Mouse (Mus musculus) CD8-positive naive resting alpha-beta T cell, adult 2 months (primary cell): ENCODE data around the gene Alcam.

Source experiments
- DNase-seq, 2 experiments: peaks; one replicate each; pipeline ENCODE4 v3.0.0; 2022; ENCODE audit warnings: low read depth in 2 of 2, low spot score in 2 of 2

Gene Alcam

GRCm38 (mm10) chr16:52453971-52454514 is at the start of gene Alcam:
Alcam (minus strand) TSS chr16:52454074.
- DNase-seq = peak; percentile 17 to 39

DNA sequence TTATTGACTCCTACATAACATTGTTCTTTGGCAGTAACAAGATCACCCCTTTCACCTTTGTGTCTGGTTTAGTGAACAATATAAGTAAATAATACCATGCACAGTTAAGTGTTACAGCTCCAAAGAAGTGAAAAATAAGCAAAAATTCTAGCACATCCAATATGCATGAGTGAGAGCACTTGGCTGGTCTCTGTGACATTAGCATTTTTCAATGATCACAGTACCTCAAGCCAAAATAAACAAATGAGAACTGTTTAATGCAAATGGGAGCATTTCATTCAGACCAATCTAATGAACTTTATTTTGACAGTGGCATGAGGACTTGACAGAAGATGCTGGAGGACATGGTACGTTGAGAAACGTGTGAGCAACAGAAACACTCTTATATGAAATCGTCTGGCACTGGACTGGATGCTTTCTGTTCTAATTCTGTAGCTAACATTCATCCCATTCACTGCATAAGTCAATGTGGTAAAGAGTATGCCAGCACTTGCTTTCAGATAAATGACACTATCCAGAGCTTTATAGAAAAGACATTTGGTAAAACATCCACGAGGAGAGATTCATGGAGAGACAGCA is 45.0 kb upstream of the Alcam start:
- DNase-seq = no peak

GRCm38 (mm10) chr16:52490542-52490941 is 36.7 kb upstream of the Alcam start:
- DNase-seq = no peak

DNA sequence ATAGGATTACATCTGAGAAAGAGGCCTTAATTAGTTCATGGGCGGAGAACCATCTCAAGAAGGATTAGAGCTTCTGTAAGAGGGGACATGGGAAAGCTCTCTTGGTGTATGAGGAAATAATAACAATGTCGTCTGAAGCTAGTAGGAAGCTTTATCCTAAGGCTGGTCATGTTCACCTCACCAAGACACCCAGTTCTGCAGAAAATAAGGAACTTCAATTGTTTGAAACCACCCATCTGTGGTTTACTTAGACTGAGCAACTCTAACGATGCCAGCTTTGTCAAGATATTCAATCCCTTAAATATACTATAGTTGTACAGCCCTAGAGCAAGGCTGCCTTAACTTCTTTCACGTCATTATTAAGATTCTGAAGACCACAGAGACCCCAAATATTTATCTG is 20.4 kb upstream of the Alcam start:
- no peak for DNase-seq

- no peak for DNase-seq
These were observed 19.2 kb upstream of the Alcam start for GRCm38 (mm10) chr16:52473089-52473488.

DNA sequence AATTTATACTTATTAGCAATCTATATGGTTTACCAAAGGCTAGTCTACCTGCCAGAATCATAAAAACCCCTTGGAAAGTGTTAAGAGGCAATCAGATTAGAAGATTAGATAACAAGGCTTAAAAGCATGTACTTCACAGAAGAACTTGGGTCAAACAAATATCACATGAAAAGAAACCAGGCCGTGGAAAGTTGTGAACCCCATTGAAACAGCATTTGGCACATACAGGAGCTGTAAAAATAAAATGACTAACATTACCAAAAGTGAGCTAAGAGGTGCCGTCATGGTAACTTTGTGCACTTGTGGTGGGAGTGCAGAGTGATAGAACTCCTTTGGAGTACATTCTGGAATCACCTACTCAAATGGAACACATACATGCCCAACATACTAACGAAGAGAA is 18.8 kb upstream of the Alcam start:
- DNase-seq = no peak

GRCm38 (mm10) chr16:52472059-52472458 is 18.2 kb upstream of the Alcam start:
- DNase-seq = no peak

GRCm38 (mm10) chr16:52470881-52471280 is 17.0 kb upstream of the Alcam start:
- DNase-seq = no peak

DNA sequence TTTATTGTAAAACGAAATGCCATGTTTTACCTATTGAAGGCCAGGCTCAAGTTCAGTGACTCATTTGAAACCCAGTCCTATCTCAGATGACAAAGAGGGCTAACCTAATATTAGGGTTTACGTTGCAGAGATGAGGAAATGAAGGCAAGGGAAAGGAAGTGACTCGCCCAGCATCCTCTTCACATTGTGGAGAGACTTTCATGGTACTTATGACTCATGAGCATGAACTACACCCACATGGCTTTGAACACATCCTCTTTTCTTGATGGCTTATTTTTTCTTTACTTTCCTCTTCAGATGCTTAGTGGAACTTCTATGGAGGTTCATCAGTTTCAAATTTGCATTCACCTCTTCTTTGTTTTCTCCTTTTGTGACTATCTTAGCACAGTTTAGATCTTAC is 16.4 kb upstream of the Alcam start:
- no peak for DNase-seq

- peak in 1 of 2 experiments; percentile 3 for DNase-seq
These were observed 14.6 kb upstream of the Alcam start for GRCm38 (mm10) chr16:52468426-52468825.

DNA sequence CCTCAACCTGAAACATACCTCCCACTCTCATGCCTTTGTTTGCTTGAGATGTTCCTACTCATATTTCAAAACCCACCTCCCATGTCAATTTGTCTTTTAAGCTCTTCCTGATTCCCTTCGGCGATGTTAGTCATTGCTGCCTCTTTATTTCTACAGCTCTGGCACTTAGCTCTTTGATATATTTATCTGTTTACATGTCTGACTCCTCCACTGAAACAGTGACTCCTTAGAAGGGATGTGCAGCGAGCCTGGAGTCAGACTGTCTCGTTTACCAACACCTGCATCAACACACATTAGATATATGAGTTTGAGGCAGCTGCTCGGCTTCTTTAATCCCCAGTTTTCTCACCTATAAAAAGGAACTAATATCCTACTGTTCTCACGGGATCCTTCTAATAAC is 12.9 kb upstream of the Alcam start:
- no peak for DNase-seq

DNA sequence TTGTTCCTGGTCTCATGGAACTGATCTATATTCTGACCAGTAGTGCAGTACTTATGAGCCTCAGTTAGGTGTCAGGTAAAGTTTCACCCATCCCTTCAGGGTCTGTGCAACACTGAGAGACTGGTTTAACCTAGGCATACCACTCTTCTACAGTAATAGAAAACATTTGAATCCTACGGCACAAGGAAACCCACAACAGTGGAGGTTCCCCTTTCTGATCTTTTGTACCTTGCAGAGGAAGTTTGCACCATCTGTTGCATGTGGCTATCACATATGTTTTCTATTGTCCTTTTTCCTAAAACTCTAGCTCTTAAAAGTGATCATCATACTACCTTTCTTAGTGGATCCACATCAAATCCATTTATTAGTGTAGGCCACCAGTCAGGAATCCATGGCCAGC is 10.7 kb upstream of the Alcam start:
- DNase-seq = no peak

DNA sequence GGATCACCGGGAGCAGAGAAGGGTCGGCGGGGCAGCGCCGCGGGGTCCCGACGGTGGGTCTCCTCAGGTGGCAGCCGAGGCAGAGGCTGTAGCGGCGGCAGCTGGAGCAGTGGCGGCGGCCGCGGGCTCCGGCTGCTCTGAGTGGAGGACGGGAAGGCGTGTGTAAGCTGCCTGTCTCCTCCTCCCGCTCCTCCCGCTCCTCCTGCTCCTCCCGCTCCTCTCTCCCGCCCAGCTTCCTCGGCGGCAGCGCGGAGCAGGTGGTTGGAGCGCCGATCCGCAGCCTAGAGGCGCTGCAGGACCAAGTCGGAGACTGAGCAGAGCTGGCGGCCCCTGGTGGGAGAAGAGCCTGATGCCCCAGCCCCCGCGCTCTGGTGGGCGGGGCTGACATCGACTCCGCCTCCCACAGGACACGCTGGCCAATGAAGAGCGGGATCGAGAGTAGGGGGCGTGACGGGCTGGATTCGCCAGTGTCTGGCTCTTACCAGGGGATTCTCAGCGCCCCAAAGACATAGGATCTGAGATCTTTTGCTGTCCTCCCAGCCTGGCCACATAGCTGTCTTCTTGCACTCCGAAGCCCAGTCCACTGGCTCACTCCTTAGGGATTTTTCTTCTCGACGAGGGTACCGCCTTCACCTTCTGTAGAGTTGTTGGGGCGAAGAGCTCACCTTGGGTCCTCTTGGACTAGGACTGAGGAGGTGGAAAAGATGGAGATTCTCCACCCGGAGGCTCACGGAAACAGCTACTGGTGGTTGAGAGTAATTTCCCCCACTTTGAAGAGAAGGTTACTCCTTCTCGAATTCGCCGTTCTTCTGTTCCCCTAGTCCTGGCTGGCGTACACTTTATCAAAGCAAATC is 785 bp downstream of the Alcam start:
- DNase-seq = peak; percentile 81 to 89

DNA sequence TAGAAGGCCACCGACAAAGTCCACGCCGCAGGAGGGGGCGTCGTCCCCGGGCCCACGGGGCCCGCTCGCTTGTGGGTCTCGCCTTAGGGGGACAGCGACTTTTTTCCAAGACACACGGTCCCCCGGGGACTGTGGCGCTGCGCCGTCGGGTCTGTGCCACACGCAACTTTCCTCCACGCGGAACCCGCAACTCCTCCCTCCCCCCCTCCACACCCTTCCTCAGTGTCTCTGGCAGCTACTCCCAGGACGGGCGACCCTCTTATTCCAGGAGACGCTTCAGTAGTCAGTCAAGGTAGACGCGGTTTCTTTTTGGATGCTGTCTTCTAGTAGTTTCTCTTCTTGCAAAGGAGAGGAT is 1.4 kb downstream of the Alcam start:
- peak; percentile 4 to 26 for DNase-seq

DNA sequence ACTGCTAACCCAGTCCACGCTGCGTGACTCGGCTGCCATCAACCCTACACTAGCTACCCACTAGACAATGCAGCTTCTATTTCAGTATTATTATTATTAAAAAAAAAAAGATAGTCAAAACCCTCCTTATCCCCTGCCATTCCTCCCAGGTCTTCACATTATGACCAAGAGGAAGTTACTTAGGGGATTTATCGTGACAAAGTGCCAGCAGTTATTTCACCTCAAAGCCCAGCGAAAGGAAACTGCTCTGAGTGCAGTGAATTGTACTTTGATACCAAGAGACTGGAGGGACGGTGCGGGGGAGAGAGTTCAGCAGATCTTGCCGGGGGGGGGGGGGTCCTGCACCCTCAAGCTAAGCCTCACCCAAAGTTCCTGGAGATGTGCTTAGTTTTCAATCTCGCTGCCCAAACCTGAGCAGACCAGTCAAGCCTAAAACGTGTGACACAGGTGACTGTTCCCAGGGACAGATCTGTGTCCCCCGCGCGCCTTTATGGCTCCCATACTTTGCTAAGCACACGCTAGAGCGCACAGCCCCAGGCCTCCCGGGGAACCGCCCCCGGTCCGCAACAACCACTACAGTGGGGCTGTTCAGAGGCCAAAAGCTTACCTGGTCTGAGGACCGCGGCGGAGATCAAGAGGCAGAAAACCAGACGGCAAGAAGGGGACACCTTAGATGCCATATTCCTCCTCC is 1.9 kb downstream of the Alcam start:
- DNase-seq = peak in 1 of 2 experiments; percentile 6

- DNase-seq = no peak
These were observed 2.6 kb downstream of the Alcam start for GRCm38 (mm10) chr16:52451101-52451785.

GRCm38 (mm10) chr16:52450245-52451100 is 3.4 kb downstream of the Alcam start:
- peak; percentile 1 to 4 for DNase-seq

DNA sequence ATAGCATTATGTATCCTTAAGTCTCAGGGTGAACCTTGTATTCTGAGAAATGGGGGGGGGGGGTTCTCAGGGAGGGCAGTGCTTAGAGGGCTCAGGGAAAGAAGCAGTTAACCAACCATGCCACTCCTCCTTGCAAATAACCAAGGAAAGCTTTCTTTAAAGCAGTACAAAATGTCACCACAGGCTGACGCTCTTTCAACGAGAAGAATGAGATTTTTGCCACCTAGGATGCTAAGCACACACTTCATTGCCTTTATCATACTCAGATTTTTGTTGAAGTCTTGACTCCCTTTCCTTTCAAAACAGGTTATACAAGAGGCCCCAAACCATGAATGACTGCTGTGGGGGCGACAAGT is 4.0 kb downstream of the Alcam start:
- DNase-seq = no peak

DNA sequence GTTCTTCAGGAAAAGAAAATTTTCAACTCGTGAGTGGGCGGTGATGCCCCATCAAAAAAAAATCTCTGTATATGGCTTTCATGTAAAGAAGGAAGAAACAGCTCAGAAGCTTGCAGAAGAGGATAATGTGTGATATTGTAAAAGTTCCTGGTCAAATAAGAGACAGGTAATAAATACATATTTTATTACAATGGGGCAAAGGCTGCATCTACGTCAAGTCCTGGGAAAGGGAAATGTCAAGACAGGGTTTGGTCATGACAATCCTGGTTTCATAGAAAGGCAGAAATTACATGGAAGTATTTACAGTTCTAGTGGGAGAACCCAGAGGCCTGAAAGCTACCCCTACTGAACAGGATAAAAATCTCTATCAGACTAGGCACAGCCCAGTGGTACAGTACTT is 7.9 kb downstream of the Alcam start:
- DNase-seq = no peak
